Mouse (Mus musculus): Measurements from ENCODE around the gene Tiprl.

The Tiprl gene

DNA sequence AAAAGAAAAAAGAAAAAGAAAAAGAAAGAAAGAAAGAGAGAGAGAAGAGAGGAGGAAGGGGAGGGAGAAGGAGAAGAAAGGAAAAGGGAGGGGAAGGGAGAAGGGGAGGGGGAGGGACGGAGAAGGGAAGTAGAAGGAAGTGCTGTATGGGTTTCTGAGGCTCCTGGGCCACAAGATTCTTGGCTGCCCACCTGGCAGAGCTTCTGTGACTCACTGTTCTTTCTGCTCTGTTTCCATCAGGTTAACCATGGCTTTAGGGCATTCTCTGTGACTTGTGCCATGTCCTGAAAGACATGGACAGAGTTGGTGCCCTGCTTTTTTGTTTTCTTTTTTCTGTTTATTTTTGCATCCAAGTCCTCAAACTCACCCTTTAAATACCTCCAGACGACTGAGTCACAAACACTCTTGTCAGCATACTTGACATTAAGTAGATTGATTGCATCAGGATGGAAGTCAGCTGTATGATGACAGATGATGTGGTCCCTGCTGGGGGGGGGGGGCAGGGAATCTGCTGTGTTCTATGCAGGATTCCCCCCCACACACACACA lies 33.2 kb downstream of the Tiprl start:
- DNase-seq (ENCODE audit: extremely low read depth, low read depth, low spot score) = no peak

GRCm38 (mm10) chr1:165201445-165202012 lies 35.3 kb downstream of the Tiprl start:
- DNase-seq (ENCODE audit: extremely low read depth, low read depth, low spot score) = no peak

GRCm38 (mm10) chr1:165200748-165201147 lies 36.0 kb downstream of the Tiprl start:
- DNase-seq (ENCODE audit: extremely low read depth, low read depth, low spot score) = no peak

DNA sequence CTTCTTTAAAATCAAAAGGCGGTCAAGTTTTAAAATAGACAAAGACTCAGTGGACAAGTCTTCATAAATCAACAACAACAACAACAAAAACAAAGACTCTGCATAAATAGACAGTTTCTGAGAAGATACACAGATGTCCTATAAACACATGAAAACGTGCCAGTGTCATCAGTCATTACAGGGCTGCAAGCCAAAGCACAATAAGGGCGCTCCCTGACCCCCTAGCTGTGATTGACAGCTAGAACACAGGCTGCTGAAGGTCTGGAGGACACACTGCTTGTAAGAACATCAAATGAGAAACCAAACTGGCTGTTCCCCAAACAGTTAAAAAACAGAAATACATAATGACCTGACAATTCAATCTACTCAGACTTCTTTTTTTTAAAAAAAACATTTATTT lies 37.2 kb downstream of the Tiprl start:
- DNase-seq (ENCODE audit: extremely low read depth, low read depth, low spot score) = no peak

DNA sequence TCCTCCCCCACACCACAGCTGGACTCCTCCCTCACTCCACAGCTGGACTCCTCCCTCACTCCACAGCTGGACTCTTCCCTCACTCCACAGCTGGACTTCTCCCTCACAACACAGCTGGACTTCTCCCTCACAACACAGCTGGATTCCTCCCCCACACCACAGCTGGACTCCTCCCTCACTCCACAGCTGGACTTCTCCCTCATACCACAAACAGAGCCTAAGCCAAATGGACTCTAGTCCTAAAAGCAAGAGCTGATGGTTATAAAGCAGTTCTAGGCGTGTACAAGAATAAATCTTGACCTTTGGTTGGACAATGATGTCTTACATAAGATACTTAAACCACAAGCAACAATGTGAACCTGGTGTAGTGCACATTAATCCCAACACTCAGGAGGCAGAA lies 37.8 kb downstream of the Tiprl start:
- no peak for DNase-seq (ENCODE audit: extremely low read depth, low read depth, low spot score)

DNA sequence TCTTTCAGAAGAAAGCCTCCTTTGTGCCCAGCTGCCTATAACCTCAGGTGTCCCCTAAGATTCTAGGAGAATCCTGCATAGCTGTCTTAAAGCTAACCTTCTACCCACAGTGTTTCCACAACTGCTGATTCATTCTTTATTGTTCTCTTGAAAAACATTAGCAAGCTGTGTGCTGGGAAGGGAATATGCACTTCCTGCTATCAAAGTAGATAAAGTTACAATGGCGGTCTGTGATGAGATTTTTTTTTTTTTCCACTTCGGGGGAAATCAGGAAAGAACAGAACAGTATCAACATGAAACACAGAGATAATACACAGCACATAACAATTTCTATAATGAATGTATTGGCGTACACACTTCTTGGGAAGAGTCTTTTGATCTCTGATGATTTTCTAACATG lies 38.9 kb downstream of the Tiprl start:
- DNase-seq (ENCODE audit: extremely low read depth, low read depth, low spot score) = no peak

- no peak for DNase-seq (ENCODE audit: extremely low read depth, low read depth, low spot score)
These were observed 41.3 kb downstream of the Tiprl start for GRCm38 (mm10) chr1:165195396-165195960.

DNA sequence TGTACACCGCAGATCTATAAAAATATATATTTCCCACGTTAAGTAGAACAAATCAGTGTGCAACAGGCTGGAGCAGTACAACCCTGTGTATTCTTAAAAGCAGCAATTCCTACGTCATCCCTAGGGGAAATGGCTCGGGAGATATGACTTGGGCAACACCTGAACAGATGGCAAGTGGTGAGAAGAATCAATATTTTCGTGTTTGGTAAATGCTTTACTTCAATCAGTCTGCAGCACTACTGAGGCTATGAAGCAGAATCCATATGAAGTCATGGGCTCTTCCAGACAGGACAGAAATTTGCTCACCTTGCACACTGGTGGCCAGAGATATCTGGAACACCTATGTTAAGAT lies 42.2 kb downstream of the Tiprl start:
- DNase-seq (ENCODE audit: extremely low read depth, low read depth, low spot score) = no peak

GRCm38 (mm10) chr1:165193880-165194661 lies 42.7 kb downstream of the Tiprl start, which contains the start of gene Sft2d2:
TSS of gene Sft2d2 (minus strand) at chr1:165194438.
- DNase-seq (ENCODE audit: extremely low read depth, low read depth, low spot score) = peak; percentile 55

- DNase-seq (ENCODE audit: extremely low read depth, low read depth, low spot score) = no peak
These were observed 43.4 kb downstream of the Tiprl start for GRCm38 (mm10) chr1:165193426-165193825.

- no peak for DNase-seq (ENCODE audit: extremely low read depth, low read depth, low spot score)
These were observed 44.0 kb downstream of the Tiprl start for GRCm38 (mm10) chr1:165192714-165193264.

- DNase-seq (ENCODE audit: extremely low read depth, low read depth, low spot score) = no peak
These were observed 44.7 kb downstream of the Tiprl start for GRCm38 (mm10) chr1:165192102-165192501.

DNA sequence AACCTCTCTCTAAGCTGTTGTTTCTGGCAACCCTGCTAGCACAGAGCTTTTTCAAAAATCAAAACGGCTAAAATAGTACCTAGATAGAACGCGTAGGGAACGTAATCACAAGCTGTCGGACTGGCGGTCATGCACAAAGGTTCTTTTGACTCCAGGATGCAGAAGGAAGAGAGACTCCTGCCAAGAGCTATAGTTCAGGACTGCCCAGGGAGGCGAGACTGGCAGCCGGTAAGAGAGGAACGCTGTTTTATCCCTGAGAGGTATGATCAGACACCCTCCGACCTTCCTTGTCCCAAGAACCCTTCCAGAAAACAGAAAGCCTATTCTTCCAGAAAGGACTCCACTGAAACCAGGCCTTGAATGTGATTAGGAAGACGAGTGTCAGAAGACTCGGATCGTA lies 45.2 kb downstream of the Tiprl start:
- DNase-seq (ENCODE audit: extremely low read depth, low read depth, low spot score) = no peak

DNA sequence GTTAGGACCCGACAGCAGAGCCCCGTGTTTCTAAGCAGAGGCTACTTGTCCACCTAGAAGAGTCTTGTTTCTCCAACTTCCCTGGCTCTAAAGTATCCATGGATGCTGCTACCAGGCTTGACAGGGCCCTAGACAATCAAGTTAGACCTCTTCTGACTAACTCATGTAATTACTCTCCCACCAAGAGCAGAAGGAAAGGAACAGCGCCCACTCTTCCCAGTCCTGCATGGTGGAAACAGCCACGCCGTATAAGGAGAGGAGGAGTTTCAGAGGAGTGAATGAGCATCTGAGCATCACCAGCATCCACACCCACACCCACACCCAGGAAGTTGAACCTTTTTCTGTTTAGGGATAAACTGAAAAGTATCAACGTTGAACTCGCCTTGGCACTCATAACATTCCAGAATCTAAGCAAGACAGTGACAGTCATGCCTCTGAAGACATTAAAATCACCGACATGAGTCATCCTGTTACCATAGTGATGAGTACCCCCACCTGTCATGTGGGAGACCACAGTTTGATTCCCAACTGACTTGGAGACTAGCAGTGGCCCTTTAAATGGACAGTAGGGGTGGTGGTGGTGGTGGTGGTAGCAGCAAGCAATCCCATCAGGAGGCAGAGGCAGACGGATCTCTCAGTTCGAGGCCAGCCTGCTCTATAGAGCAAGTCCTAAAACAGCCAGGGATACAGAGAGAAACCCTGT lies 46.1 kb downstream of the Tiprl start:
- DNase-seq (ENCODE audit: extremely low read depth, low read depth, low spot score) = no peak

DNA sequence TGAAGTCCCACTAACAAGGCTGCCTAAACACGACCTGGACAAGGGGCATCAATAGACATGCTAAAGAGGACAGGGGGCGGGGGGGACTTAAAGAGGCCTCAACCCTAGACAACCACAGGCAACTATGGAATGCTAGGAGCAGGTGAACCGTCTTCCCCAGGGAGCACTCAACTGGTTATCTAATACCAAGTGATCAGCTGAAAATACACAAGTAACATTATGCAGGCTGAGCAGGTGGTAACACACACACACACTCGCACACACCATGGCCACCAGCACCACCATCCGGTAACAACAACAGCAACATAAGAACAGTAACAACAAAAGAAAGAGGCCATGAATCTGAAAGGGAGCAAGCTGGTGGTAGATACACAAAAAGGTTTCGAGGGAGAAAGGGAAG lies 46.7 kb downstream of the Tiprl start:
- DNase-seq (ENCODE audit: extremely low read depth, low read depth, low spot score) = no peak

DNA sequence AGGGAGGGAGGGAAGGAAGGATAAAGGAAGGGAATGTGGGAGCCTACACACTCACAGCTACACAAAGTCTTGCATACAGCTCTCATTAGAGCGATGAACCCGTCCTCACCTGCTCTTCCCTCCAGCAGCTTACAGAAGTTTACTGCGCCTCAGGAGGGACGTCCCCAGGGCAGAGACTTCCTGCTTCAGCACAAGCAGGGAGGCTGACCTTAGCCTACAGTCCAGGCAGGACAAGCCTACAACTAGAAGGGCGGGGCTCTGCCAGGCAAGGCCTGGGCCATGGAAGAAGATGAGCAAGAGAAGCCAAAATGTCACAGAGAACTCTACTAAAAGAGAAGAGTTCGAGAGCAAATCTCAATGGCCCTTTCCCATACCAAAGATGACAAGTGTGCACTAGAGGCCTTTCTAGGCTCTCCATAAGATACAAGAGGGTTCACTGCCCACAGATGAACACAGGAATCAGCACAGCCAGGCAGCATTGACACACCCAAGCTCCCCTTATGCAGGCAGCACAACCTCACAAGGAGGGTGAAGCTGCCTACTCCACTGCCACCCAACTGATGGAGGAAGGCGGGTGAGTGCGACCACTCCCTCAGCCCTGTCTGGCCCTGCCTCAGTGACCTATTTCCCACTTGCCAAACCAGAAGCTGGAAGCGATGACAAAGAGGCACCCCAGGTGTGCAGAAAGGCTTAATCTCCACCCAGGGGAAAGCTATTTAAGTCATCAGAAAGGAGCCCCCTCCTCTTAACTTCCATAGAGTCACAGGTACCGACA lies 47.8 kb downstream of the Tiprl start:
- no peak for DNase-seq (ENCODE audit: extremely low read depth, low read depth, low spot score)

GRCm38 (mm10) chr1:165187357-165187756 lies 49.4 kb downstream of the Tiprl start:
- DNase-seq (ENCODE audit: extremely low read depth, low read depth, low spot score) = no peak

DNA sequence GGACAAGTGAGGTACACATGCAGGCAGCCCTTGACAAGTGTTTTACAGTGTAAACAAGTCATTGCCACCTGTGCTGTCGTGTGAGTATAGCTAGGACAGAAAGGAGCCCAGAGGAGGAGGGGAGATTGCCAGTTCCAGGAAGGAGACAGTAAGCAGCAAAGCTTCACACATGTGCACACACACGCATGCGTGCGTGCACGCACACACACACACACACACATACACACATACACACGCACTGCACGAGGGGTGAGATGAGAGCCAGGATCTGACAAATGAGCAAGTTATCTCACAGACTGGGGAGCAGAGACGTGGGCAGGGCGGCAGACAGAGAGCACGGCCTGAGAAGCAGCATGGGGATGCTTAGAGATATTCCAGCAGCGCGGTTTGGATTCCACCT lies 50.3 kb downstream of the Tiprl start:
- DNase-seq (ENCODE audit: extremely low read depth, low read depth, low spot score) = no peak

DNA sequence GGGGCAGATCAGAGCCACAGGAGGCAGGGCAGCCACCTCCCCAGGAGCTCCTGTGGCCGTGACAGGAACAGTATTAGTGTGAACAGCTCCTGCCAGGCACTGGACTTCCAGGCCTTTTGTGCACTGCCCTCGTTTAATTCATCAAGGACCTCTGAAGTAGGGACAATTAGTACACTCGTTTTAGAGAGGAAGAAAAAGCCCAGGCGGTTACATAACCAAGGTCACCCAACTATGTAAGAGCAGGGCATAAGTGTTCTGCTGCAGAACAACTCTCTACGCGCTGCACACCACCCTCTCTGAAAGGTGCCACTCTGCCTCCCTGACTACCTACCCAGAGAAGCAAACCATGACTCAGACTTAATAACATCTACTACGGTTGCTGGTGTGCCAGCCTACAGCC lies 51.7 kb downstream of the Tiprl start:
- no peak for DNase-seq (ENCODE audit: extremely low read depth, low read depth, low spot score)

DNA sequence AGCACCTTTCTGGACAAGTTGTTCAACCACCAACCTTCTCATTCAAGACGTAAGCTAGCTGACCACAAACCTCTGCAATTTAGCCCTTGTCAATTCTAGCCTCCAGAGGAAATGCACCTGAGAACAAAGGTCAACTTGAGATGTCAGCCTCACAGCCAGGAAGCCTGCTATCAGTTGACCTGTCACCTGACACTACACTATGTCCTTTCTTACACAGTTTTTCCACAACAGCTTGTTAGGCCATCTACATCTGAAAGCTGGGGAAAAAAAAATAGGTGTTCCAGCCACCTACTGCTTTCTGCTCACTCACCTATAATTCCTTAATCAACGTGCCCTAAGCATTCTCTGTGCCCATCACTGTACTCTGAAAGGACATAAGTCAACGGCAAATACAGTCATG lies 52.6 kb downstream of the Tiprl start:
- DNase-seq (ENCODE audit: extremely low read depth, low read depth, low spot score) = no peak

DNA sequence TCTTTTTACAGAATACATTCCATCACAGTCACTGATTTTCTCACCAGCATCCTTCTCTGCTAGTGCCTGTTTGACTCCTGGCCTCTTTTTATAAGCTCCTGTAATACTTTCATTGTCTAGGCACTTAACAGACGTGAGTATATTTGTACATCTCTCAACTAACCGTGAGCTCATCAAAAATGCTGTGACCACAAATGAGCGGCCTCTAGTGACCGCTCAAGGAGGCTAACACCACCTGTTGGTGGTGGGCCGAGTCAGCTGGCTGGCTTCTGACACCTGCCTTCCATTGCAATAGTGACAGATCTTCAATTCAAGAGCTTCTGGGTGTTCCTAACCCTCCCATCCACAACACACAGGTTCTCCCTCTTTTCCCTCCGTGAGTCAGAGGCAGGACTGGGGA lies 53.4 kb downstream of the Tiprl start:
- DNase-seq (ENCODE audit: extremely low read depth, low read depth, low spot score) = no peak
